Mouse (Mus musculus) gastrocnemius, adult 2 months (tissue): ENCODE measurements at regions not wholly inside any gene's neighbourhood (a gene's known extent, or its start where the extent isn't known, plus 50 kb on each side); places are given as distances from the start of the nearest gene placed in this dataset.

Experiments used
- DNase-seq: peaks from one replicate; pipeline ENCODE4 v3.0.0; 2022
- H3K27ac ChIP-seq: fragments of 200-600 bp; 2 replicates; pipeline ENCODE4 v1.8.1; 2022; ENCODE audit warnings: mild to moderate bottlenecking
- H3K4me3 ChIP-seq: fragments of 200-600 bp; 2 replicates; pipeline ENCODE4 v1.8.1; 2022; ENCODE audit warnings: mild to moderate bottlenecking, moderate library complexity
- CTCF ChIP-seq: fragments of 200-600 bp; IDR thresholded peaks from 2 replicates; pipeline ENCODE4 v1.8.1; 2022; ENCODE audit warnings: antibody characterized with exemption, mild to moderate bottlenecking, moderate library complexity
- intact Hi-C: fragments of 180-260 bp; cut with DNase I; formaldehyde crosslinking; loops from one replicate; pipeline ENCODE4 v1.15.1; 2025

DNA sequence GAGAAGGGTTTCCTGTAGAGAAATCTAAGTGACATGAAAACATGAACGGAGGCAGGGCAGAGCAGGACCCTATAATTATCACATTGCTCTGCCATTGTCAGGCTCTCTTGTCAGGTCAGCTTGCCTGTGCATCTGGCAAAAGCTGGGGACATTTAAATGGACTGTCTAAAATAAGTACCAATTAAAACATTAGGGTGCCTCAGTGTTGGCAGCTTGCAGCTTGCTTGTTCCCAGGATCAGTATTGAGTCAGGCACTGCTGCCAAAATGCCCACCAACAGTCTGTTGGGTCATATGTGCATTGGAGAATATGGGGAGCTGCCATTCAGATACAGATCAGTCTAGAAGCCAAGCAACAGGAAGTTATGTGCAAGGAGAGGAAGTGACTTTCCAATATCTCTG, 349.5 kb upstream of the B3gat1 start:
- intact Hi-C loops = no loop called here
- Histone ChIP-seq H3K27ac (no peak overlapping the region), H3K4me3 (no peak overlapping the region)
- no peak for DNase-seq
- TF ChIP-seq CTCF = no peak

DNA sequence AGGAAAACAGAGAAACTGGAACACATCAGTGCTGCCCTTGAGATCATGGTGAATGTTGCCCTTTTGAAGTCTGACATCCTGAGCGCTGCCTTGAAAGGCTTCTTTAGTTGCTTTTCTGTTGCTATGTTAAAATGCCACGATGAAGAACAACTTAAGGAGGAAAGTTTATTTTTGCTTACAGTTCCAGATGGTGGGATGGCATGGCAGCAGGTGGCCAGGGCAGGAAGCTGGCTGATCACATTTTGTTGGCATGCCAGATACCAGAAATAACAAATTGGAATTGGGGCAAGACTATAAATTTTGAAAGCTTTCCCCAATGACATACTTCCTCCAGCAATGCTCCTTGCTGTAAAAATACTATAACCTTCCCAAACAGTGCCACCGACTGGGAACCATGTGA, 334.9 kb upstream of the B3gat1 start:
- H3K27ac ChIP-seq = no peak overlapping the region
- H3K4me3 ChIP-seq = no peak overlapping the region
- intact Hi-C loops = no loop called here
- DNase-seq = no peak
- no peak for TF ChIP-seq CTCF

DNA sequence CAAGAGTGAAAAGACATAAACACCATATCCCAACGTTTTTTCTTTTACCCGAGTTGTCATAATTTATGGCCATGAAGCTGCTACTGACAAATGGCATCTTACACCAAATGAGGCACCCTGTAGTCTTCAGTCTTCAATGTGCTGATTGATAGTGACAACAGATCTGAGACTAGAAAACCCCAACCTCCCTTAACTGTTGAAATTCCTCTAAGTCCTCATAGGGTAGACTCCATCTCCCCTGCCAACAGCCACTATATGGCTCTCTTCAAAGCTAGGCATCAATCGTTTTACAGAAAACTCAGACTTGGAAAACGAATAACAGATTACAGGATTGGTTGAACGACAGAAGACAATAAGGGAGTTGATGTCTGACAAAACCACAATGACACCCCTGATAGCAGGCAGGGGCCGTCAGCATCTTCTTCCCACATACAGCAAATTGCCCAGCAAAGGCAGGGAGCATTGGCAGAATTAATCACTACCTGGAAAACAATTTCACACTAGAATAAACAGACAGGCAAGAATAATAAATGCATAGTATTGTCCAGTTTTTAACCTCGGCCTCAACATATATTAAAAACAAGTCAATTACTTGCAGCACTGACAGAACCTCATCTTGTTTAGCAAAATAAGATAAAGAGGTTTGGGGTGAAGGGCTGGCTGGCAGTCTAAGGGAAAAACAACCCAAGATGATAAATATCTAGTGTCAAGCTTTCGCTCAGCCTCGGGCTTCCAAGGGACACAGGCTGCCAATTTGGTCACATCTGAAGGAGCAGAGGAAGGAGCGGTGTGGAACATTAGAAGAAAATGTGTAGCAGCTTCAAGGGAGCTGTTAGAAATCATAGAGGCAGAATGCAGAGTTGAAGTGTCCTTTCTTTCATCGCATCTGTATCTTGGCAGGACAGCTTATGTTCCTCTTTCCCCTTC, 310.4 kb upstream of the B3gat1 start:
- DNase-seq = no peak
- no peak for TF ChIP-seq CTCF
- intact Hi-C loops = no loop called here
- H3K27ac ChIP-seq = no peak overlapping the region
- H3K4me3 ChIP-seq = no peak overlapping the region

DNA sequence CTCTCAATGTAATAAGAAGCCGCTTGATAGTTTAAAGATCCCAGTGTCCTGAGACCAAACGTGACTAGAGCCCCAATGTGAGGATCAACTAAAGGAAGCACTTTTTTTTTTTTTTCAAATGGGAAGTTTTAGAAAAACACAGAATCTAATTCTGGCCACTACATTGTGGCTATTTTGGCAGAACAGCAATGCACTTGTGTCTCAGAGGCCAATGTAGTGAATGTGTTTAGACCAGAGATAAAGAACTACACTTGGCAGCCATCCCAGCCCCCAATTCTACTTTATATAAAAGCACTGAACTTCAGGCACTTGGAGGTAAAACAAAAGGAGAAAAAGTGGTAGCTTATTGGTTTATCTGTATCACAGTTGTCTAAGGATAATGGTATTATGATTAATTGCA, 298.0 kb upstream of the B3gat1 start:
- Histone ChIP-seq H3K27ac (no peak overlapping the region), H3K4me3 (no peak overlapping the region)
- no peak for DNase-seq
- intact Hi-C loops = no loop called here
- TF ChIP-seq CTCF = no peak

DNA sequence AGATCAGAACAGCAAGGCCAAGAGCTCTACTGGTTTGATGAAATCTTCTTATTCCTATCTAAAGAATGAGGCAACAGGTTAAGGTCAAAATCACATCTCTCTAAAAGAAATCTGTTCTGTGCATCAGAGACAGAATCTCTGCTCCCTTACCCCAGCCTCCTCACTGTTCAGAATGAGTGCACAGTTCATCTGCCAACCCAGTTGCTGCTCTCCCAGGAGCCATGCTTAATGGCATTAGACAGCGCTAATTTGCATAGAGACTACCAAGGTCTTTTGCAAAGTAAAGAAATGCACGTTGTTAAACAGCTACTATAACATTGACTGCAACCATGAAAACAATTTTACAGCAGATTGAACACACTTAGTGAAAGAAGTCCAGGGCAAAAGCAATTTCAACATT, 296.3 kb upstream of the B3gat1 start:
- no peak overlapping the region for H3K27ac ChIP-seq
- TF ChIP-seq CTCF = no peak
- DNase-seq = no peak
- intact Hi-C loops = no loop called here
- H3K4me3 ChIP-seq = no peak overlapping the region

DNA sequence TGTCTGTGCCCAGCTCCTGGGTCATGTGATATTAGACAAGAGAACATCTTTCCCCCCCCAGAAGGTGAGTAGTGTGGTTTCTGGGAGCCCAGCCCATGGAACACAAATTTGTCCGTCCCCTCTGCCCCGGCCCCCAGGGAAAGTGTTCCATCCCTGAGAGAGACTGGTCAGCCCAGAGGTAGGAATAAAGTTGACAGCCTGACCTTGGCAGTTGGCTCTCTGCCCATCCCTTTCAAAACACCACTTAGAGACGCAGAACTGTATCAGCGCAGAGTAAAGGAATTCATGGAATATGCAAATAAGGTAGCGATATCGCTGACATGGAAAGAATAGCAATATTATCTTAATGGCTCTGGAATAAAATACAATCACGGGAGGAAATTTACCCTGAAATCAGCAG, 279.6 kb upstream of the B3gat1 start:
- Histone ChIP-seq H3K4me3 (no peak overlapping the region), H3K27ac (no peak overlapping the region)
- TF ChIP-seq CTCF = no peak
- intact Hi-C loops = no loop called here
- DNase-seq = no peak

DNA sequence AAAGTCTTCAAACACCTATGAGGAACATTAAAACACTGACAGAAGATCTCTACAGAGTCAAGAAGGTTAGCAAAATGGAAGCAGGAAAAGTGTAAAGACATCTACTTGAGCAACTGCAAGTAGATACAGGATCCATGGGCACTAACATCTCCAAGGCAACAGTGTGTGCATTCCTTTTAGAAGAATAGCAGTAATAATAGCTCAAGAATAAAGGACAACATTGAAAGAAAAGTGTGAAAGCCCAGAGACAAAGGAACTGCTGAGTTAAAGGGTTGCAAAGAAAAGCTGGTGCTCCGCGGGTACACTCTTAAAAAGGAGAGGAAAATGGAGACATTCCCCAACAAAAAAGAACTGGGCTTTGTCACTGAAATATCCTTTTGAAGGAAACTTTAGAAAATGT, 272.4 kb upstream of the B3gat1 start:
- DNase-seq = no peak
- H3K27ac ChIP-seq = no peak overlapping the region
- no peak overlapping the region for H3K4me3 ChIP-seq
- no peak for TF ChIP-seq CTCF
- intact Hi-C loops = no loop called here

DNA sequence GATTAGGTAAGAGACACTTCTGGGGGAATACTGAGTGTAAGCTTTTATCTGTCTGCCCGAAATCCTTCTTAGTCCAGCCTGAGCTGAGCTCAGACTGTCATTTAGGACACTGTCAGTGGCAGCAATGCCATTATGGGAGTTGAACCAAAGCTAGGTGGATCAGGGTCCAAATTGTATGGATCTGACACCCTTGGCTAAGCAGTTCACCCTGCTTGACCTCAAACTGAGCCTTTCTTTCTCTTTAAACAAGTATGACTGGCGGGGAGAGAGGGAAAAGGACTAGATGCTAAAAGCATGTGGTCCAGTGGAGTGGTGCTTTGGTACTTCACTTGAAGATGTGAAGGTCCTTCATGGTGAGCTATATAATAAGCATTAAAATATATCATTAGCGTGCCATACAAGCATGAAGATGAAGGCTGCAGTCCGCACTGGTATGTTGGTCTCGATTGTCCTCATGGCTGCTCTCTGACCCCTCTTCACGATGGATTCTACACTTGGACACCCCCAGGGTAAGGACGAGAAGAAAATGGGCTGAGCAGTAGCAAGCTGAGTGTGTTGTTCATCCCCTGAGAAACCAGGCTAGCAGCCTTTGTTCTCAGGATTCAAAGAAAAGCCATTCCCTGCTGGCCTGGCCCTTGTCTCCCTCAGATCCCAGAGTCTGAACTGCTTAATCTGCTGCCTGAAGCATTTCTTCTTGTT, 262.7 kb upstream of the B3gat1 start:
- Histone ChIP-seq H3K4me3 (no peak overlapping the region), H3K27ac (no peak overlapping the region)
- intact Hi-C loops = loop anchor here (10.0 kb wide), 1 partner anchor 154 kb away; no protein-coding TSS in a partner anchor
- no peak for DNase-seq
- TF ChIP-seq CTCF = no peak

DNA sequence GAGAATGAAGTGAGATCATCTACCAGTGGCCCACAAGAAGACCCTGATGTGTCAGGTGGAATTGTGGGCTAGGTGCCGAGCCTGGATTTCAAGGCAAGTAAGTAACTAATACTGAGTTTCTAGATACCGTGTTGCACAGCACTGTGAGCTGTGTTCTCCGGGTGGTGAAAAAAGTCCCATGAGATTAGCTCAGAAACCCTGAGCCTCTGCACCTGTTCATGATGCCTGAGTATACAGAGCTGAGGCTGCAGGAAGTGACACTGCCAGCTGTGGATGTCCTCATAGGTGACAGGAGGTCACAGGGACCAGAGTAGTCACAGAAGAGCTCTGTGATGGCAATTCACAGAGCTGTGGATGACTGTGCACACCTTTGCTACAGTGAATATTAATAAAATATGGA, 257.2 kb upstream of the B3gat1 start:
- TF ChIP-seq CTCF = no peak
- peak; percentile 68 for DNase-seq
- peak overlapping the region; percentile 77 for H3K27ac ChIP-seq
- intact Hi-C loops = loop anchor here (10.0 kb wide), 1 partner anchor 148 kb away; no protein-coding TSS in a partner anchor
- H3K4me3 ChIP-seq = no peak overlapping the region

DNA sequence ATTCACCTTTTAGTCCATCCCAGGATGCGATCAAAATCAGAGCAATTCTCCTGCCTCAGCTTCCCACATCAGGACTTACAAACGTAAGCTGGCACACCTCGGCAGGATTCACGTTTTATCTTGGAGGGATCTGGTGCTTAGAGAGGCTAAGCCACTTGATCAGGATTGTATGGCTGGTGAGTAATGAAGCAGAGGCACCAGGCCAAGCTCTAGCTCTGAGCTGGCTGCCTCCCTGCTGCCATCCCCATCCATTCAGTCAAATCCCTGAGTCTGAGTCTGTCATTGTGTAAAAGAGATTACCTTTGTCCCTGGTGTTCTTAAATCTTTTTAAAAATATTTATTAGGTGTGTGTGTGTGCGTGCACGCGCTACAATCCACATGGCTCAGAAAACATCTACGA, 252.6 kb upstream of the B3gat1 start:
- DNase-seq = no peak
- no peak for TF ChIP-seq CTCF
- H3K4me3 ChIP-seq = no peak overlapping the region
- H3K27ac ChIP-seq = no peak overlapping the region
- intact Hi-C loops = no loop called here

DNA sequence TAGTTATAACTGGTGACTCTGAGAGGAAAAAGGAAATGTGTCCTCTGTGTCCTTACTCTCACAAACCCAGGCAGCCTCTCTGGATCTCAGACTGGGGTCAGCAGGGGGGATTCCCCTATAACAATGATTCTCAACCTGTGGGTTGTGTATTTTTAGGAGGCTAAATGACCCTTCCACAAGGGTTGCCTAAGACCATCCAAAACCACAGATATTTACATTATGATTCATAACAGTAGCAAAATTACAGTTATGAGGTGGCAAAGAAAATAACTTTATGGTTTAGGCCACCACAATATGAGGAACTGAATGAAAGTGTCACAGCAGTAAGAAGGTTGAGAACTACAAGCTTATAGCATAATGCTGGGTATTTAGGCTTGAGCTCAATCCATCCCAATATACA, 251.6 kb upstream of the B3gat1 start:
- TF ChIP-seq CTCF = no peak
- Histone ChIP-seq H3K4me3 (no peak overlapping the region), H3K27ac (no peak overlapping the region)
- no peak for DNase-seq
- intact Hi-C loops = no loop called here

DNA sequence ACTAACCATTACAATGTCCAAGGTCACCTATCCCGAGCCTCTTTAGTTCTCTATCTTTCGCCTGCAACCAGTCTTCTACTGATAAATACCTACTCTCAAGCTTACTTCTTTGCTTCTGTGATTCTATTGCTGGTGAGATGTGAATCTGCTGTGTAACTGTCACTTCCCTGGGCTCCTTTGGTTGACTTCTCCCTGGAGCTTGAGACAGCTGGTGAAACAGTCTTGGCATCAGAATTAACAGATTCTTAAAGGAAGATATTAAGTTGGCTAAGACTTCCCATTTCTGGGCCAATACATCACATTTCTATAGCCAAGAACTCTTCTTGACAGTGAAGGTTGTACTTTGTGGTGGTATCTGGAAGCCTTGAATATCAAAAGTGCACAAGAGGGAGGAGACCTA, 239.8 kb upstream of the B3gat1 start:
- Histone ChIP-seq H3K4me3 (no peak overlapping the region), H3K27ac (no peak overlapping the region)
- TF ChIP-seq CTCF = no peak
- DNase-seq = no peak
- intact Hi-C loops = no loop called here

DNA sequence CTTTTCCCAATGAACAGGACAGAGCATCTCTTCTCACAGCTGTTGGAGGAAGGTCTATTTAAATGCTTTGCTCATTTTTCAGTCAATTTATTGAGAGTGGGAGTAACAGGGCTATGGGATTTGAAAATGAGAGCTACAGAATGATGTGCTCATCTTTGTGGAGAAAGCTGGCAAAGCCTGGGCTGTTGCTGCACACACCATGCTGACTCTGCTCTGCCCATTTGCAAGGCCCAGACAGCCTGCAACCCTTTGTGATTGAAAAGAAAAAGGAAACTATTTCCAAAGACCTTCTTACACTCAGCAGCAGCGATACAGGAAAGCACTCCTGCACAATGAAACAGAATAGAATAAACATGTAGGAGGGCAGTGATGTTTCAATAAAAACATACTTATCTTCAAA, 231.5 kb upstream of the B3gat1 start:
- TF ChIP-seq CTCF = no peak
- no peak for DNase-seq
- intact Hi-C loops = no loop called here
- no peak overlapping the region for H3K4me3 ChIP-seq
- H3K27ac ChIP-seq = no peak overlapping the region

DNA sequence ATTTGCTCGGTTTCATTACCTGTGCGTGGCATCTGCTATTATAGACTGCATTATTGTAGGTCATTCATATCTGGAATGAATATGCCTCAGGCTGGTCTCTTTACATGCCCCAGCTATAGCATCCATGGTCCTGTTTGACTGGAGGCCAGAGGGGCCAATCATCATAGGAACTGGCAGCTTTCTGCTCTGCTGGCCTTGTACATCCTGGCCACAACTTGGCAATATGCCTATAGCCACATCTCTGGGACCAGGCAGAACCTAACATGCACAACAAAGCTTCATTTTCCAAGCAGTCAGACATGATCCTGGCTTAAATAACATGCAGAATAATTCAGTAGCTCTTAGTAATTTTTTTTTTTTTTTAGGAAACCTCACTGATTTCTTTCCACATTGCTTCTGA, 227.6 kb upstream of the B3gat1 start:
- intact Hi-C loops = no loop called here
- no peak for DNase-seq
- Histone ChIP-seq H3K4me3 (no peak overlapping the region), H3K27ac (no peak overlapping the region)
- no peak for TF ChIP-seq CTCF
